Mouse (Mus musculus) G1E (cell line): ENCODE results near the gene Gm45753. TPM values are rescaled to one million over a fixed set of nuclear protein-coding genes. Genes with fewer than 3 reads are reported as not detected.

ENCODE experiments used
- ATAC-seq: 2 replicates; pipeline ENCODE4 v1.8.0; 2016; ENCODE audit warnings: mild to moderate bottlenecking; ENCODE audit not compliant: insufficient number of reproducible peaks, poor library complexity, low FRiP score, severe bottlenecking; ENCODE audit errors: extremely low read depth
- DNase-seq: peaks from one replicate; pipeline ENCODE4 v3.0.0; 2012; ENCODE audit warnings: low spot score
- H3K27me3 ChIP-seq: 2 replicates; pipeline ENCODE4 v1.6.1; 2012; ENCODE audit warnings: mild to moderate bottlenecking, low read length, inconsistent platforms; ENCODE audit not compliant: insufficient read depth
- H3K36me3 ChIP-seq: replicated peaks from 2 replicates; pipeline ENCODE3; 2012; ENCODE audit warnings: mild to moderate bottlenecking, inconsistent platforms
- H3K4me1 ChIP-seq: 2 replicates; pipeline ENCODE4 v1.6.1; 2012; ENCODE audit warnings: low read depth, low read length, inconsistent platforms, mixed read lengths; ENCODE audit not compliant: insufficient read depth
- H3K4me3 ChIP-seq: 2 replicates; pipeline ENCODE4 v1.5.1; 2012; ENCODE audit warnings: low read depth, mild to moderate bottlenecking, inconsistent platforms, low read length, moderate library complexity, mixed read lengths
- H3K9me3 ChIP-seq: replicated peaks from 2 replicates; pipeline ENCODE4 v1.6.1; 2012; ENCODE audit warnings: inconsistent platforms
- CTCF ChIP-seq: IDR thresholded peaks from 2 replicates; pipeline ENCODE4 v1.5.1; 2012; ENCODE audit warnings: low read depth, low read length, inconsistent platforms, mixed read lengths
- GATA1 ChIP-seq: IDR thresholded peaks from 2 replicates; pipeline ENCODE4 v1.6.1; 2012; ENCODE audit warnings: borderline replicate concordance, low read length, inconsistent platforms, mixed read lengths
- GATA2 ChIP-seq: IDR thresholded peaks from 2 replicates; pipeline ENCODE4 v1.6.1; 2012; ENCODE audit warnings: low read depth, low read length, inconsistent platforms, borderline replicate concordance
- POLR2AphosphoS5 ChIP-seq: IDR thresholded peaks from 2 replicates; pipeline ENCODE4 v1.6.1; 2012; ENCODE audit warnings: low read depth, low read length, inconsistent platforms; ENCODE audit not compliant: insufficient replicate concordance
- TAL1 ChIP-seq: conservative IDR thresholded peaks from 2 replicates; pipeline ENCODE4 v1.6.1; 2012; ENCODE audit warnings: low read depth, low read length, inconsistent platforms, mixed read lengths
- polyA plus RNA-seq: library from polyadenylated mRNA; stranded (reverse); fragments of >175 nt; gene quantifications from 2 replicates; pipeline ENCODE4 v1.2.3, GENCODE M21; 2012
- total RNA-seq, 2 experiments: library from RNA; stranded (forward) in 1 of 2; stranded (reverse) in 1 of 2; fragments of 200-1000 nt in 1 of 2; fragments of >200 nt in 1 of 2; fragmentation: Nextera tagmentation in 1 of 2; gene quantifications; 2 replicates each; pipeline ENCODE4 v1.2.3; 2014 to 2017

Gm45753 gene
- total and polyA plus RNA-seq, 3 experiments, result not detected

- Histone ChIP-seq H3K36me3 (no peaks in the 10 kb centered on the region), H3K9me3 (peaks cover 11% of the 10 kb centered on the region), H3K4me3 (no peak overlapping the region), H3K4me1 (no peaks in the 10 kb centered on the region), H3K27me3 (no peaks in the 10 kb centered on the region)
- ATAC-seq, result no peak
- DNase-seq, result no peak
- TF ChIP-seq CTCF (no peak), TAL1 (no peak), GATA2 (no peak), POLR2AphosphoS5 (no peak), GATA1 (no peak)
These were observed 12.7 kb upstream of the Gm45753 start for GRCm38 (mm10) chr8:45320930-45321329.

GRCm38 (mm10) chr8:45310967-45311366 is 2.7 kb upstream of the Gm45753 start:
- Histone ChIP-seq H3K27me3 (no peaks in the 10 kb centered on the region), H3K36me3 (no peaks in the 10 kb centered on the region), H3K4me1 (no peaks in the 10 kb centered on the region), H3K4me3 (no peak overlapping the region), H3K9me3 (peaks cover 20% of the 10 kb centered on the region)
- ATAC-seq (no peak), DNase-seq (no peak)
- TF ChIP-seq GATA1, result no peak
- no peak for TF ChIP-seq POLR2AphosphoS5
- TF ChIP-seq TAL1, result no peak
- no peak for TF ChIP-seq GATA2
- TF ChIP-seq CTCF, result no peak

GRCm38 (mm10) chr8:45305479-45305878 is 2.8 kb downstream of the Gm45753 start:
- DNase-seq (no peak), ATAC-seq (no peak)
- Histone ChIP-seq H3K4me1 (no peaks in the 10 kb centered on the region), H3K27me3 (no peaks in the 10 kb centered on the region), H3K36me3 (no peaks in the 10 kb centered on the region), H3K4me3 (no peak overlapping the region), H3K9me3 (peaks cover 16% of the 10 kb centered on the region)
- TF ChIP-seq POLR2AphosphoS5 (no peak), CTCF (no peak), TAL1 (no peak), GATA2 (no peak)

DNA sequence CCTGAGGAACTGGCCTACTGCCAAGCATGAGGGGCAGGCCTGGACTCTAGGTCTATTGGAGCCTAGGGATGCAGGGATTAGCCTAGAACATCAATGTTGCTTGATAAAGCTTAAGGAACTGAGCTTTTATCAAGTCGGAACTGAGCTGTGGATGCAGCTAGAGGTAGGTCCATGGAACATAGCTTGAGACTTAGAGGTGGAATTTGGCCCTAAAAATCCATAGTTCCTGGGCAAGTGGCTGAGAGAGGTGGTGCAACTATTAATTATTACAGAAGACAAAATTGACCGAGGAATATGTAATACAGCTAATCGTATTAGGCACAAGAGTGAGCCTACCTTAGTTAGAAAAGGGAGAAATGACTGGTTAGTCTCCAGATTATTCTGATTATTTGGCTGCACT is 3.9 kb downstream of the Gm45753 start:
- no peak for DNase-seq
- no peaks in the 10 kb centered on the region for H3K4me1 ChIP-seq
- no peak for ATAC-seq
- H3K36me3 ChIP-seq, result no peaks in the 10 kb centered on the region
- TF ChIP-seq POLR2AphosphoS5 (no peak), GATA2 (no peak), GATA1 (no peak), CTCF (no peak), TAL1 (no peak)
- H3K9me3 ChIP-seq, result peaks cover 7% of the 10 kb centered on the region
- no peaks in the 10 kb centered on the region for H3K27me3 ChIP-seq
- H3K4me3 ChIP-seq, result no peak overlapping the region

GRCm38 (mm10) chr8:45302390-45302789 is 5.9 kb downstream of the Gm45753 start:
- Histone ChIP-seq H3K9me3 (peaks cover 14% of the 10 kb centered on the region), H3K36me3 (no peaks in the 10 kb centered on the region), H3K4me3 (no peak overlapping the region), H3K4me1 (no peaks in the 10 kb centered on the region), H3K27me3 (no peaks in the 10 kb centered on the region)
- TF ChIP-seq POLR2AphosphoS5, result no peak
- no peak for TF ChIP-seq GATA2
- TF ChIP-seq CTCF, result no peak
- no peak for TF ChIP-seq TAL1
- TF ChIP-seq GATA1, result no peak
- DNase-seq (no peak), ATAC-seq (no peak)

DNA sequence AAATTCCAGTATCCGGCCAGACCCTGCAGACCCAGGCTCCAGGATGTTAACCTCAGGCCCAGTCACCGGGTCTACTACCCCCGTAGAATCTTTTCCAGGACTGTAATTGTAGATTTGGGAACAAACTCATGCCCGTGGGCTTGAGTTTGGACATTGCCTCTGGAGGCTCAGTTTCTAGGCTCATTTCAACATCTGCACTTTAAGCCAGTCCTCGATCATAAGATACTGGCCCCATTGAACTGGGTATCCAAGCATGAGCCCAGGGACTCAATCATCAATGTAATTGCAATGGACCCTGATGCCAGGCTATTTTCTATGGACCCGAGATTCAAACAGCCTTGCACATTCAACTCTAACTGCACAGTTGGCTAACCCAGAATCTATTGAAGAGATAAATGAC is 13.0 kb downstream of the Gm45753 start:
- peaks cover 22% of the 10 kb centered on the region for H3K9me3 ChIP-seq
- no peaks in the 10 kb centered on the region for H3K36me3 ChIP-seq
- no peaks in the 10 kb centered on the region for H3K4me1 ChIP-seq
- H3K4me3 ChIP-seq, result no peak overlapping the region
- ATAC-seq, result no peak
- no peak for TF ChIP-seq TAL1
- no peak for TF ChIP-seq CTCF
- no peak for TF ChIP-seq GATA1
- TF ChIP-seq GATA2, result no peak
- no peak for TF ChIP-seq POLR2AphosphoS5
- no peak for DNase-seq
- no peaks in the 10 kb centered on the region for H3K27me3 ChIP-seq
